Mouse (Mus musculus): ENCODE results near the gene Slc16a10. TPM values are rescaled to one million over a fixed set of nuclear protein-coding genes. Genes with fewer than 3 reads are reported as not detected.

The Slc16a10 gene
- polyA plus RNA-seq, 1 experiment, result 114 TPM

DNA sequence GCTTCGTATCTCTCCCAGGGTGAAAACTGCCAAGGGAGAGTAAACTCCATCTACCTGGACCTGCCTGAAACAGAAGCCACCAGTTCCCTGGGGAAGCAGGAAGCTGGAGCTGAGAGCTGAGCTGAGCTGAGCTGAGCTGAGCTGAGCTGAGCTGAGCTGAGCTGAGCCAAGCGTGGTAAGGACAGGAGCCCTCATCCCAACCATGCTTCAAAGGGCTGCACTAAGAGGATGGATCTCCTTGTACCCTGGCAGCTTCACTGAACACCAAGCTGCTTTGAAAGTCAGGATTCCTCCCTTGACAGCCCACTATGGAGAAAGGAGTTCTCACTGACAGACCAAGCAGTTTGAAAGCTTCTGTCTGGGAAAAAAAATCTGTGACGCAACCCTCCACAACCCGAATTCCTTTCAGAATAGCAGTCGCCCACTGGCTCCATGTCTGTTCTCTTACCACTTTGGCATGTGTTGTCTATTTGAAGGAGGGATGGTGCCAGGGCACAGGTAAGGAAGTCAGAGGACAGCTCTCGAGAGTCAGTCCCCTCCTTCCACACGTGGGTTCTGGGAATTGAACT is 28.5 kb downstream of the Slc16a10 start:
- H3K36me3 ChIP-seq (ENCODE audit: control insufficient read depth, insufficient read depth, low read length), result no peaks in the 10 kb centered on the region
- no peaks in the 10 kb centered on the region for H3K27me3 ChIP-seq (ENCODE audit: control insufficient read depth, insufficient read depth, low read length)
- H3K4me3 ChIP-seq (ENCODE audit: low read depth, low read length), result no peak overlapping the region
- no peak overlapping the region for H3K27ac ChIP-seq (ENCODE audit: insufficient read depth, low read depth, low read length)
- TF ChIP-seq POLR2A (IDR thresholded peaks at IDR 0.05; ENCODE audit: low read depth, low read length), result no peak
- no peak for TF ChIP-seq CTCF (IDR thresholded peaks at IDR 0.05; ENCODE audit: extremely low read depth, insufficient read length, insufficient replicate concordance, low read depth, low read length)
- 78% methylated on average over 7 of the region's 7 CpGs for WGBS
- no peaks in the 10 kb centered on the region for H3K4me1 ChIP-seq (ENCODE audit: control insufficient read depth, insufficient read depth, insufficient read length, low read length)

DNA sequence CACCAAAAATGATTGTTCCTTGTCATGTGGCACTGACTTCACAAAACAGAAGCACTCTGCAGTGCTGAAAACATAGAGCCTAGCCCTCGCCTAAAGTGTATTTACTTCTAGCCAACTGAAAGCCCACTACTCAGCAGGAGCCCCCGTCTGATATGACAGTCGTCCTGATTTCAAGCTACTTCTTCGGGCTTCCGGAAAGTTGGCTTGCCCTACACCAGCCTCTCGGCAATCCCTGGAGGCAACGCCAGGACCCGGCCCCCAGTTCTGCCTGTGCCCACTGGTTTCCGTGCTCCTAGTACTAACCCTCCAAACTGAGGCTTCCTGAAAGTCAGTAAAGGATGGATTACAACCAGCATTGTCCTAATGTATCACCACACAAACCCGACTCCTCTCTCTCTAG is 29.8 kb downstream of the Slc16a10 start:
- Histone ChIP-seq H3K27me3 (ENCODE audit: control insufficient read depth, insufficient read depth, low read length) (no peaks in the 10 kb centered on the region), H3K36me3 (ENCODE audit: control insufficient read depth, insufficient read depth, low read length) (no peaks in the 10 kb centered on the region), H3K27ac (ENCODE audit: insufficient read depth, low read depth, low read length) (no peak overlapping the region), H3K4me1 (ENCODE audit: control insufficient read depth, insufficient read depth, insufficient read length, low read length) (no peaks in the 10 kb centered on the region), H3K4me3 (ENCODE audit: low read depth, low read length) (no peak overlapping the region)
- 94% methylated on average over 10 of the region's 10 CpGs for WGBS
- TF ChIP-seq CTCF (IDR thresholded peaks at IDR 0.05; ENCODE audit: extremely low read depth, insufficient read length, insufficient replicate concordance, low read depth, low read length) (no peak), POLR2A (IDR thresholded peaks at IDR 0.05; ENCODE audit: low read depth, low read length) (no peak)

DNA sequence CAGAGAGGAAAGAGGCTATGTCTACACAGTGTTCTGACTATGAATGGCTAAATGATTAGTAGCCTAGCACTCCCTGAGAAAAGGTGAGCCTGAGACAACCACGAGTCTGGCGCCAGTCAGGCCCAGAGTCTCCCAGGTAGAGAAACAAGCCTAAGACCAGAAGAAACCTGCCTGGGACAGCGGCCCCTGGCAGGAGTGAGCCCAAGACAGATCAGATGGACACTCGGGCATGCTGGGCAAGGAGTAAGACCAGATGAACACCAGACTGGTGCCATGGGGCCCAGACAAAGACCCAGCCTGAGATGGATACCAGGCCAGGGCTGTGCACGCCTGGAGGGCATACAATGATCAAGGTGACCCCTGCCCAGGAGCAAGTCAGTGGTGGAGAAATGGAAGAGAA is 32.5 kb downstream of the Slc16a10 start:
- no peak for TF ChIP-seq POLR2A (IDR thresholded peaks at IDR 0.05; ENCODE audit: low read depth, low read length)
- no peak for TF ChIP-seq CTCF (IDR thresholded peaks at IDR 0.05; ENCODE audit: extremely low read depth, insufficient read length, insufficient replicate concordance, low read depth, low read length)
- H3K27ac ChIP-seq (ENCODE audit: insufficient read depth, low read depth, low read length), result no peak overlapping the region
- WGBS, result 84% methylated on average over 5 of the region's 5 CpGs
- H3K4me1 ChIP-seq (ENCODE audit: control insufficient read depth, insufficient read depth, insufficient read length, low read length), result no peaks in the 10 kb centered on the region
- no peaks in the 10 kb centered on the region for H3K27me3 ChIP-seq (ENCODE audit: control insufficient read depth, insufficient read depth, low read length)
- no peak overlapping the region for H3K4me3 ChIP-seq (ENCODE audit: low read depth, low read length)
- H3K36me3 ChIP-seq (ENCODE audit: control insufficient read depth, insufficient read depth, low read length), result no peaks in the 10 kb centered on the region

DNA sequence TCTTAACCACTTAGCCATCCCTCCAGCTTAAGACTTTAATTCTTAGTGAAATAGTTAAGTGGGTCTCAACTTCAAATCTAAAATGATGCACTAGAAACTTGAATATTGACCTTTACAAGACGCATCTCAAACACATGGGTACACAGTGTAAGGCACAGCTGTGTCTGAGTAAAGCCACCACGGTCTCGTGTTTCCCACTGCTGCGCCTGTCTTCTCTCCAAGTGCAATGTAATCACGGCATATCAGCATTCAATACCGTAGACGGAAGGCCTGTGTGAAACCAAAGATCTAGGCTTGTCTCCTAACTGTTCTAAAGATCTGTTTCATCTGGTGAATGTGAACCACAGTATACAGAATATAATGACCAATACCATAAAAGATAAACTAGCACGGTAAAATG is 33.1 kb downstream of the Slc16a10 start:
- H3K27ac ChIP-seq (ENCODE audit: insufficient read depth, low read depth, low read length), result no peak overlapping the region
- TF ChIP-seq CTCF (IDR thresholded peaks at IDR 0.05; ENCODE audit: extremely low read depth, insufficient read length, insufficient replicate concordance, low read depth, low read length) (no peak), POLR2A (IDR thresholded peaks at IDR 0.05; ENCODE audit: low read depth, low read length) (no peak)
- H3K27me3 ChIP-seq (ENCODE audit: control insufficient read depth, insufficient read depth, low read length), result no peaks in the 10 kb centered on the region
- H3K4me1 ChIP-seq (ENCODE audit: control insufficient read depth, insufficient read depth, insufficient read length, low read length), result no peaks in the 10 kb centered on the region
- H3K4me3 ChIP-seq (ENCODE audit: low read depth, low read length), result no peak overlapping the region
- 87% methylated on average over 8 of the region's 8 CpGs for WGBS
- H3K36me3 ChIP-seq (ENCODE audit: control insufficient read depth, insufficient read depth, low read length), result no peaks in the 10 kb centered on the region

DNA sequence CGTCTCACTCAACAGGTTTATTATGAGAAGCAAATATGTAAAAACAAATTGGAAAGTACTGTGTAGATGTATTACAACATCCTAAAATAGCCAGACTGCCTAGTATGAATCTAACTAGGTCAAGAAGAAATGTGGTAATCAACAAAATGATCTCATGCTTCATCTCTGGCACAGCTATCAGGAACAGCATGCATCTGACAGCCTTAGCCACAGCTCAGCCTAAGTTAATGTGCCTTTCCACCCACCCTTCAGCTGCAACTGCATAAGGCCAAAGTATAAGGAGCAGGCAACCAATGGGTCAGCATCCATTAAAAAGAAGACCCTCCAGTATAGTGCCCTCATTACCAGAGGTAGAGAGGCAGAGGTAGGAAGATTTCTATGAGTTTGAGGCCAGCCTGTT is 34.1 kb downstream of the Slc16a10 start:
- 78% methylated on average over 1 of the region's 1 CpGs for WGBS
- H3K4me3 ChIP-seq (ENCODE audit: low read depth, low read length), result no peak overlapping the region
- TF ChIP-seq POLR2A (IDR thresholded peaks at IDR 0.05; ENCODE audit: low read depth, low read length) (no peak), CTCF (IDR thresholded peaks at IDR 0.05; ENCODE audit: extremely low read depth, insufficient read length, insufficient replicate concordance, low read depth, low read length) (no peak)
- no peaks in the 10 kb centered on the region for H3K4me1 ChIP-seq (ENCODE audit: control insufficient read depth, insufficient read depth, insufficient read length, low read length)
- H3K36me3 ChIP-seq (ENCODE audit: control insufficient read depth, insufficient read depth, low read length), result no peaks in the 10 kb centered on the region
- no peak overlapping the region for H3K27ac ChIP-seq (ENCODE audit: insufficient read depth, low read depth, low read length)
- no peaks in the 10 kb centered on the region for H3K27me3 ChIP-seq (ENCODE audit: control insufficient read depth, insufficient read depth, low read length)

DNA sequence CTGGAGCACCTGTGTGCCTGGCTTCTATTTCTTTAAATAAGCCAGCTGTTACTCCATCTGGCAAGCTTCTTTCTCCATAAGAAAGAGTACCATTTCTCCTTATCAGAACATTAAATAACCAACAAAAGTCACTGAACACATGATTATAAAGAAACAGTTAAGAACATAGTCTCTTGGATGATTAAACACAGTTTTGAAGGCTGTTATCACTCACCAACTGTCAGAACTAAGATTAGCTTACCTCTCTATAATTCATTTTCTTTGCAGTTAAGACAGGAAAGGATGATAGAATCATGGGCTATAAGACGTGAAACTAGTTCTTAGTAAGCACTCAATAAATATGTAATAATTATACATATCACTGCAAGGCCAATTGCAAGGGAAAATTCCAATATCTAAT is 36.9 kb downstream of the Slc16a10 start:
- WGBS, result 61% methylated on average over 1 of the region's 1 CpGs
- Histone ChIP-seq H3K27me3 (ENCODE audit: control insufficient read depth, insufficient read depth, low read length) (no peaks in the 10 kb centered on the region), H3K27ac (ENCODE audit: insufficient read depth, low read depth, low read length) (no peak overlapping the region), H3K36me3 (ENCODE audit: control insufficient read depth, insufficient read depth, low read length) (peaks cover 1% of the 10 kb centered on the region; the same call in 1 of the 2 replicates), H3K4me1 (ENCODE audit: control insufficient read depth, insufficient read depth, insufficient read length, low read length) (no peaks in the 10 kb centered on the region), H3K4me3 (ENCODE audit: low read depth, low read length) (no peak overlapping the region)
- TF ChIP-seq CTCF (IDR thresholded peaks at IDR 0.05; ENCODE audit: extremely low read depth, insufficient read length, insufficient replicate concordance, low read depth, low read length) (no peak), POLR2A (IDR thresholded peaks at IDR 0.05; ENCODE audit: low read depth, low read length) (no peak)

DNA sequence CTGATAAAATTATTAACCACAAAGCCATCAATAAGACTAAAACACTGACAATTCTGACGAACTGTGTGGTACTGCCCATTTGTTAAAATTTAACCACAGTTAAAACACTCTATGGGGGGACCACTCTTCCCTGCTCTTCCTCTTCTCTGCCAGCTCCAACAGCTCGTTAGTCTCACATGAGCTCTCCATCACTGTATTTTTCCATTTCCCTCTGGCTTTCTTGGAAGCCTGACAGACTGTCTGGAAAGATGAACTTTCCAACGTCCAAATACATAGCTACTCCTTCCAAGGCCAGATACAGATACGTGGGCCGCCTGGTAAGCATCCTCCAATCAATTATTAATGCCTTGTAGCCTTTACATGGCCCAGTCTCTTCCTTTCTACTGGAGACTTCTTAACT is 38.3 kb downstream of the Slc16a10 start:
- Histone ChIP-seq H3K36me3 (ENCODE audit: control insufficient read depth, insufficient read depth, low read length) (peaks cover 2% of the 10 kb centered on the region; the same call in 1 of the 2 replicates), H3K4me3 (ENCODE audit: low read depth, low read length) (no peak overlapping the region), H3K4me1 (ENCODE audit: control insufficient read depth, insufficient read depth, insufficient read length, low read length) (no peaks in the 10 kb centered on the region), H3K27me3 (ENCODE audit: control insufficient read depth, insufficient read depth, low read length) (no peaks in the 10 kb centered on the region), H3K27ac (ENCODE audit: insufficient read depth, low read depth, low read length) (no peak overlapping the region)
- 39% methylated on average over 5 of the region's 5 CpGs for WGBS
- no peak for TF ChIP-seq CTCF (IDR thresholded peaks at IDR 0.05; ENCODE audit: extremely low read depth, insufficient read length, insufficient replicate concordance, low read depth, low read length)
- TF ChIP-seq POLR2A (IDR thresholded peaks at IDR 0.05; ENCODE audit: low read depth, low read length), result no peak

Measured in small intestine, adult 2 months (tissue).